Mouse (Mus musculus): Measurements from ENCODE around the gene Zp3r. TPM values are rescaled to one million over a fixed set of nuclear protein-coding genes. Genes with fewer than 3 reads are reported as not detected.

Gene Zp3r
- total and polyA plus RNA-seq, 2 experiments from 2014 or later = not detected

DNA sequence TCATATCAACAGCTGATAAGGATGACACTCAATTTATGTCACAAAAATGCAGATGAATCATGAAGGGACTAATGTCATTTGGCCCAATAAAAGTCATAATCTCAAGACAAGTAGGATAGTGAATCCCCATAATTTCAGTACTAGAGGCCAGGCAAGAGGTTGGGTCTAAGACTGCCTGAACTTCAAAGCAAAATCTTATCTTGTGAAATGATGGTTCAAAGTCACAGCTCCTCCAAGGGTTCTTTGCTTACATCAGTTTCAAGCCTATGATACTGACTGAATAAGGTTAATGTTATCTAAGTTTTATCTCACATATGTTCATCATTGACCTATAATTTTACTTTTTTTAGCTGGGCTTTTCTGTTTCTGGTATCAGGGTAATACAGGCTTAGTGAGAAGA is 11.5 kb upstream of the Zp3r start:
- DNase-seq (ENCODE audit: low spot score) (no peak), ATAC-seq (ENCODE audit: insufficient read depth, low read depth) (no peak)
- H3K4me1 ChIP-seq (ENCODE audit: control insufficient read depth, insufficient read depth) = no peaks in the 10 kb centered on the region
- TF ChIP-seq EP300 (IDR thresholded peaks at IDR 0.05; ENCODE audit: low read depth) (no peak), CTCF (IDR thresholded peaks at IDR 0.05; ENCODE audit: low read depth) (no peak)
- no peak overlapping the region for H3K9ac ChIP-seq (replicated peaks; ENCODE audit: low read depth, low read length)
- no peak overlapping the region for H3K4me3 ChIP-seq (ENCODE audit: low read depth, low read length)
- no peak overlapping the region for H3K27ac ChIP-seq (ENCODE audit: low read depth)
- H3K27me3 ChIP-seq (ENCODE audit: control insufficient read depth, insufficient read depth, low read length) = no peaks in the 10 kb centered on the region
- no peaks in the 10 kb centered on the region for H3K36me3 ChIP-seq (replicated peaks; ENCODE audit: control insufficient read depth, insufficient read depth, low read length)
- no peaks in the 10 kb centered on the region for H3K9me3 ChIP-seq (replicated peaks; ENCODE audit: control insufficient read depth, low read length)
- H3K4me2 ChIP-seq (ENCODE audit: low read depth, low read length) = no peak overlapping the region

DNA sequence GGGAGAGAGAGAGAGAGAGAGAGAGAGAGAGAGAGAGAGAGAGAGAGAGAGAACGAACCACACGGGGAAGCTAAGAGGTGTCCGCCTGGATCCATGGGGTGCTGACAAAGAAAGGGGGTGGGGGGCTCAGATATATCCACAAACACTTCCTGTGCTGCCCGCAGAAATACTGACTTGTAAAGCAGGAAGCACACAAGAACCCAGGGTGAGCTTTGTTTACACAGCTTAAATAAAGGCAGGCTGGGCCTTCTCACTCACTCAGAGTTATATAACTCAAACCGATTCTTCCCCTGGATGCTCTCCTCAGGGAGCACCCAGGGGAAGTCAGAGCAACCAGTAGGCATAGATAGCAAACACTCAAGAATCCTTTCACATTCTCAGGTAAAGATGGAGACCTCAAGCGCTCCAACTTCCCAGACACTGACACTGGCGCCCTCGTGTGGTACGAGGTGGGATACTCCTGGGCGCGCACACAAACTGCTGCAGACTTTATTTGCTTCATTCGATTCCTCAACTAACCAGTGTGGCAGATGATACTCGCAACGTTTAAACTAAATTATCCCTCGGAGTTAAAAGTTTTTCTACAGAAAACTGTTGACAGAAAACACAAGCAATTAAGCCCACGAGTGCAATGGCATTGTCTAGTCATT is 4.5 kb upstream of the Zp3r start:
- no peaks in the 10 kb centered on the region for H3K36me3 ChIP-seq (replicated peaks; ENCODE audit: control insufficient read depth, insufficient read depth, low read length)
- H3K27ac ChIP-seq (ENCODE audit: low read depth) = no peak overlapping the region
- DNase-seq (ENCODE audit: low spot score) = peak; percentile 53
- no peak overlapping the region for H3K4me3 ChIP-seq (ENCODE audit: low read depth, low read length)
- peak overlapping the region; percentile 12; the same call in 1 of the 2 replicates for H3K4me2 ChIP-seq (ENCODE audit: low read depth, low read length)
- WGBS = 27% methylated on average over 16 of the region's 16 CpGs
- H3K27me3 ChIP-seq (ENCODE audit: control insufficient read depth, insufficient read depth, low read length) = no peaks in the 10 kb centered on the region
- H3K4me1 ChIP-seq (ENCODE audit: control insufficient read depth, insufficient read depth) = no peaks in the 10 kb centered on the region
- H3K9ac ChIP-seq (replicated peaks; ENCODE audit: low read depth, low read length) = no peak overlapping the region
- H3K9me3 ChIP-seq (replicated peaks; ENCODE audit: control insufficient read depth, low read length) = no peaks in the 10 kb centered on the region
- peak; percentile 82 for TF ChIP-seq CTCF (IDR thresholded peaks at IDR 0.05; ENCODE audit: low read depth)
- no peak for TF ChIP-seq EP300 (IDR thresholded peaks at IDR 0.05; ENCODE audit: low read depth)
- ATAC-seq (ENCODE audit: insufficient read depth, low read depth) = no peak; the same call in 1 of the 2 replicates

DNA sequence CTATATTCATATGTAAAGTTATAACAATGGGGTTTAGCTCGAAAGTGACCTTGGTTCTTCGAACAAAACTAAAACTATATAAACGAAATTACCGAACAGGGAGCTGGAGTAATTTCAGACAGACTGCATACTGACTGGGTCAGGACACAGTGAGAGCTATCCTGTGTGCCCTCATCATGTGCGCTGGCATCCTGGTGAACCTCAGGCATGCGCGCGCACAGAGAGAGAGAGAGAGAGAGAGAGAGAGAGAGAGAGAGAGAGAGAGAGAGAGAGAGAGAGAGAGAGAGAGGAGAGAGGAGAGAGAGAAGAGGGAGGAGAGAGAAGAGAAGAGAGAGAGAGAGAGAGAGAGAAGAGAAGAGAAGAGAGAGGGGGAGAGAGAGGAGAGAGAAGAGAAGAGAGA is 3.9 kb upstream of the Zp3r start:
- H3K9ac ChIP-seq (replicated peaks; ENCODE audit: low read depth, low read length) = no peak overlapping the region
- no peaks in the 10 kb centered on the region for H3K4me1 ChIP-seq (ENCODE audit: control insufficient read depth, insufficient read depth)
- H3K4me2 ChIP-seq (ENCODE audit: low read depth, low read length) = no peak overlapping the region
- no peaks in the 10 kb centered on the region for H3K36me3 ChIP-seq (replicated peaks; ENCODE audit: control insufficient read depth, insufficient read depth, low read length)
- no peaks in the 10 kb centered on the region for H3K9me3 ChIP-seq (replicated peaks; ENCODE audit: control insufficient read depth, low read length)
- 79% methylated on average over 8 of the region's 8 CpGs for WGBS
- H3K27me3 ChIP-seq (ENCODE audit: control insufficient read depth, insufficient read depth, low read length) = no peaks in the 10 kb centered on the region
- no peak for TF ChIP-seq EP300 (IDR thresholded peaks at IDR 0.05; ENCODE audit: low read depth)
- no peak for TF ChIP-seq CTCF (IDR thresholded peaks at IDR 0.05; ENCODE audit: low read depth)
- ATAC-seq (ENCODE audit: insufficient read depth, low read depth) = no peak
- DNase-seq (ENCODE audit: low spot score) = no peak
- no peak overlapping the region for H3K4me3 ChIP-seq (ENCODE audit: low read depth, low read length)
- H3K27ac ChIP-seq (ENCODE audit: low read depth) = no peak overlapping the region

DNA sequence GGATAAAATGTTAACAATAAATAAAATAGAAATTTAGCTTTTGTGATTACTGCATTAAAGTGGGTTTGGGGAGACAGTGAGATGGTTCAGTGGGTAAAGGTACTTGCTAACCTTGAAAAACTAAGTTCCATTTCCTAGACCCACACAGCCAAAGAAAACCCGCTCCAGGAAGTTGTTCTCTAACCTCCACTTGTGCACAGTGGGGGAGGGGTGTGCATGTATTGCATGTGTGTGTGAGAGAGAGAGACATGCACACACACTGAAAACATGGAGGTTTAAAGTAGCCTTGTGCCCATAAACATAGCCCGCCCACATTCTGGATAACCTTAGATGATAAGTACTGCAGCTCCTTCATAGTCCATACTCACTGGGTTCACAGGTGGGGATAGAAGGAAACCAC is 33.1 kb downstream of the Zp3r start:
- H3K9ac ChIP-seq (replicated peaks; ENCODE audit: low read depth, low read length) = no peak overlapping the region
- no peak for DNase-seq (ENCODE audit: low spot score)
- no peaks in the 10 kb centered on the region for H3K27me3 ChIP-seq (ENCODE audit: control insufficient read depth, insufficient read depth, low read length)
- H3K4me3 ChIP-seq (ENCODE audit: low read depth, low read length) = no peak overlapping the region
- H3K9me3 ChIP-seq (replicated peaks; ENCODE audit: control insufficient read depth, low read length) = no peaks in the 10 kb centered on the region
- 82% methylated on average over 2 of the region's 2 CpGs for WGBS
- H3K4me2 ChIP-seq (ENCODE audit: low read depth, low read length) = no peak overlapping the region
- no peaks in the 10 kb centered on the region for H3K4me1 ChIP-seq (ENCODE audit: control insufficient read depth, insufficient read depth)
- no peak overlapping the region for H3K27ac ChIP-seq (ENCODE audit: low read depth)
- no peak for ATAC-seq (ENCODE audit: insufficient read depth, low read depth)
- no peaks in the 10 kb centered on the region for H3K36me3 ChIP-seq (replicated peaks; ENCODE audit: control insufficient read depth, insufficient read depth, low read length)
- TF ChIP-seq EP300 (IDR thresholded peaks at IDR 0.05; ENCODE audit: low read depth) = no peak
- no peak for TF ChIP-seq CTCF (IDR thresholded peaks at IDR 0.05; ENCODE audit: low read depth)

DNA sequence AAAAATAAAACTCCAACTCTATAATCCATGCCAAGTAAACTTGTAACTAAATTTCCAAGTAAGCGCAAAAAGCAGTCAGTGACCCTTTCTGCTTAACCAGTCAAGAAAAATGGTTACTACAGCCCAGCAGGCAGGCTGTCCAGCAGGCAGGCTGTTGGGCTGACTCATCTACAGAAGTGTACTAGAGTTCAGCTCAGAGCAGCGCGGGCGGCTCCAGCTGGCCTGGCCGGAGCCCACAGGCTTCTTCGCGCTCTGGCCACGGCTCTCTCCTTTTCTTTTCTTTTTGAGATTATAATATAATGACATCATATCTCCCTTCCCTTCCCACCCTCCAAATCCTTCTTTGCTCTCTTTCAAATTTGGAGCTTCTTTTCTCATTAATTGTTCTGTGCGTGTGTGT is 40.8 kb downstream of the Zp3r start:
- DNase-seq (ENCODE audit: low spot score) = peak; percentile 21
- H3K4me2 ChIP-seq (ENCODE audit: low read depth, low read length) = no peak overlapping the region
- peak; percentile 62; the same call in 1 of the 2 replicates for ATAC-seq (ENCODE audit: insufficient read depth, low read depth)
- no peak overlapping the region for H3K27ac ChIP-seq (ENCODE audit: low read depth)
- H3K4me1 ChIP-seq (ENCODE audit: control insufficient read depth, insufficient read depth) = no peaks in the 10 kb centered on the region
- WGBS = 55% methylated on average over 9 of the region's 9 CpGs
- no peaks in the 10 kb centered on the region for H3K36me3 ChIP-seq (replicated peaks; ENCODE audit: control insufficient read depth, insufficient read depth, low read length)
- no peaks in the 10 kb centered on the region for H3K9me3 ChIP-seq (replicated peaks; ENCODE audit: control insufficient read depth, low read length)
- no peaks in the 10 kb centered on the region for H3K27me3 ChIP-seq (ENCODE audit: control insufficient read depth, insufficient read depth, low read length)
- TF ChIP-seq EP300 (IDR thresholded peaks at IDR 0.05; ENCODE audit: low read depth) (no peak), CTCF (IDR thresholded peaks at IDR 0.05; ENCODE audit: low read depth) (no peak)
- no peak overlapping the region for H3K9ac ChIP-seq (replicated peaks; ENCODE audit: low read depth, low read length)
- no peak overlapping the region for H3K4me3 ChIP-seq (ENCODE audit: low read depth, low read length)

DNA sequence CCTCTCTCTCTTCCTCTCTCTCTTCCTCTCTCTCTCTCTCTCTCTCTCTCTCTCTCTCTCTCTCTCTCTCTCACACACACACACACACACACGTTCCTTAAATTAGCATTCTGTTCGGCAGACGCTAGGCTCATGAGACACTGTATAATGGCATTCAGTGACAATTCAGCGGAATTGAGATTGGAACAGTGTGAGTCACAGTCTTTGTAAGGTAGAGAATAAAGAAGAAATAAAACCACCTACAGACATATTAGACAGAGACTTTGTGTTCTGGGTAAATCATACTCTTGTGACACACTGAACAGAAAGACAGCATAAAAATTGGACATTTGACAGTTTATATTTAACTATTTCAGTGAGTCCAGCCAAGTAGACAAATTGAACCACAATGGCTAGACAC is 53.0 kb downstream of the Zp3r start:
- ATAC-seq (ENCODE audit: insufficient read depth, low read depth) (no peak), DNase-seq (ENCODE audit: low spot score) (no peak)
- H3K27me3 ChIP-seq (ENCODE audit: control insufficient read depth, insufficient read depth, low read length) = no peaks in the 10 kb centered on the region
- TF ChIP-seq CTCF (IDR thresholded peaks at IDR 0.05; ENCODE audit: low read depth) (no peak), EP300 (IDR thresholded peaks at IDR 0.05; ENCODE audit: low read depth) (no peak)
- no peaks in the 10 kb centered on the region for H3K36me3 ChIP-seq (replicated peaks; ENCODE audit: control insufficient read depth, insufficient read depth, low read length)
- H3K9ac ChIP-seq (replicated peaks; ENCODE audit: low read depth, low read length) = no peak overlapping the region
- WGBS = 53% methylated on average over 4 of the region's 4 CpGs
- H3K27ac ChIP-seq (ENCODE audit: low read depth) = no peak overlapping the region
- no peaks in the 10 kb centered on the region for H3K9me3 ChIP-seq (replicated peaks; ENCODE audit: control insufficient read depth, low read length)
- no peak overlapping the region for H3K4me2 ChIP-seq (ENCODE audit: low read depth, low read length)
- no peaks in the 10 kb centered on the region for H3K4me1 ChIP-seq (ENCODE audit: control insufficient read depth, insufficient read depth)
- H3K4me3 ChIP-seq (ENCODE audit: low read depth, low read length) = no peak overlapping the region

Measured in heart, postnatal 0 days (tissue).